Mouse (Mus musculus) layer of hippocampus, postnatal 14 days (tissue): Measurements from ENCODE around the gene Myh6. TPM values are rescaled to one million over a fixed set of nuclear protein-coding genes. Genes with fewer than 3 reads are reported as not detected.
"Not testable (repeated sequence)": the region's sequence is repeated elsewhere in the genome, so short reads cannot be mapped to it uniquely, and the experiment has no call there.

Experiments
- DNase-seq, 2 experiments: peaks; one replicate each; pipeline ENCODE4 v3.0.0; 2021 to 2022; ENCODE audit warnings: low spot score in 2 of 2, mixed read lengths in 1 of 2
- long read RNA-seq, 2 experiments: library from polyadenylated mRNA; stranded (forward); transcript quantifications; one replicate each; pipeline ENCODE4 v2.0.0; 2021
- total RNA-seq, 2 experiments: library from RNA; stranded (reverse); gene quantifications; 2 replicates each; pipeline ENCODE4 v1.2.3; 2021

The Myh6 gene
- 1 to 10 TPM; 2.0 to 2.8 TPM for total RNA-seq
- long read RNA-seq, experiment 1, partial matches to known transcripts, result 0 of 1 reads
- long read RNA-seq, experiment 1, other reads (novel, unspliced or antisense), result 1 of 1 reads
- long read RNA-seq, experiment 2, result 0 reads

- DNase-seq, result no peak
These were observed at the start of gene Myh6 for GRCm38 (mm10) chr14:54966320-54966977. Gene Myh6, minus strand, starts transcription at chr14:54966927.

- DNase-seq, result no peak
These were observed 49.0 kb upstream of the Myh6 start for GRCm38 (mm10) chr14:55015767-55016111.

- peak; percentile 99 to 100 for DNase-seq
These were observed 48.5 kb upstream of the Myh6 start, which contains the start of gene Ngdn for GRCm38 (mm10) chr14:55014991-55015766. Gene Ngdn, plus strand, starts transcription at chr14:55015454.

GRCm38 (mm10) chr14:55014591-55014990 lies 47.9 kb upstream of the Myh6 start:
- DNase-seq, result no peak

GRCm38 (mm10) chr14:55011116-55011515 lies 44.4 kb upstream of the Myh6 start:
- no peak for DNase-seq

- DNase-seq, result no peak
These were observed 41.7 kb upstream of the Myh6 start for GRCm38 (mm10) chr14:55008417-55008816.

GRCm38 (mm10) chr14:55007120-55007908 lies 40.6 kb upstream of the Myh6 start:
- no peak for DNase-seq

GRCm38 (mm10) chr14:55006541-55006940 lies 39.8 kb upstream of the Myh6 start:
- DNase-seq, result no peak

- no peak for DNase-seq
These were observed 39.2 kb upstream of the Myh6 start for GRCm38 (mm10) chr14:55005967-55006366.

GRCm38 (mm10) chr14:55005506-55005905 lies 38.8 kb upstream of the Myh6 start:
- no peak for DNase-seq

GRCm38 (mm10) chr14:55003878-55004855 lies 37.4 kb upstream of the Myh6 start:
- no peak for DNase-seq

GRCm38 (mm10) chr14:55002687-55003120 lies 36.0 kb upstream of the Myh6 start:
- DNase-seq, result no peak

- DNase-seq, result no peak
These were observed 35.4 kb upstream of the Myh6 start for GRCm38 (mm10) chr14:55001938-55002686.

- no peak for DNase-seq
These were observed 34.7 kb upstream of the Myh6 start for GRCm38 (mm10) chr14:55001446-55001845.

- no peak for DNase-seq
These were observed 34.1 kb upstream of the Myh6 start for GRCm38 (mm10) chr14:55000814-55001213.

- DNase-seq, result not testable (repeated sequence)
These were observed 33.1 kb upstream of the Myh6 start for GRCm38 (mm10) chr14:54999868-55000267.

- no peak for DNase-seq
These were observed 32.0 kb upstream of the Myh6 start for GRCm38 (mm10) chr14:54998680-54999079.

- DNase-seq, result no peak
These were observed 30.6 kb upstream of the Myh6 start for GRCm38 (mm10) chr14:54997297-54997696.

- DNase-seq, result no peak
These were observed 30.1 kb upstream of the Myh6 start for GRCm38 (mm10) chr14:54996793-54997192.
